Mouse (Mus musculus) urinary bladder, adult 2 months (tissue): ENCODE data around the gene Tubg2. TPM values are rescaled to one million over a fixed set of nuclear protein-coding genes. Genes with fewer than 3 reads are reported as not detected.

ENCODE experiments used
- DNase-seq: peaks from one replicate; pipeline ENCODE4 v3.0.0; 2022; ENCODE audit warnings: low spot score
- polyA plus RNA-seq: library from polyadenylated mRNA; depleted of rRNA; stranded (reverse); fragments of >200 nt; gene quantifications from 2 replicates; pipeline ENCODE4 v1.2.3, GENCODE M21; 2012

Gene Tubg2
- polyA plus RNA-seq, 1 experiment: 3.3 TPM

DNA sequence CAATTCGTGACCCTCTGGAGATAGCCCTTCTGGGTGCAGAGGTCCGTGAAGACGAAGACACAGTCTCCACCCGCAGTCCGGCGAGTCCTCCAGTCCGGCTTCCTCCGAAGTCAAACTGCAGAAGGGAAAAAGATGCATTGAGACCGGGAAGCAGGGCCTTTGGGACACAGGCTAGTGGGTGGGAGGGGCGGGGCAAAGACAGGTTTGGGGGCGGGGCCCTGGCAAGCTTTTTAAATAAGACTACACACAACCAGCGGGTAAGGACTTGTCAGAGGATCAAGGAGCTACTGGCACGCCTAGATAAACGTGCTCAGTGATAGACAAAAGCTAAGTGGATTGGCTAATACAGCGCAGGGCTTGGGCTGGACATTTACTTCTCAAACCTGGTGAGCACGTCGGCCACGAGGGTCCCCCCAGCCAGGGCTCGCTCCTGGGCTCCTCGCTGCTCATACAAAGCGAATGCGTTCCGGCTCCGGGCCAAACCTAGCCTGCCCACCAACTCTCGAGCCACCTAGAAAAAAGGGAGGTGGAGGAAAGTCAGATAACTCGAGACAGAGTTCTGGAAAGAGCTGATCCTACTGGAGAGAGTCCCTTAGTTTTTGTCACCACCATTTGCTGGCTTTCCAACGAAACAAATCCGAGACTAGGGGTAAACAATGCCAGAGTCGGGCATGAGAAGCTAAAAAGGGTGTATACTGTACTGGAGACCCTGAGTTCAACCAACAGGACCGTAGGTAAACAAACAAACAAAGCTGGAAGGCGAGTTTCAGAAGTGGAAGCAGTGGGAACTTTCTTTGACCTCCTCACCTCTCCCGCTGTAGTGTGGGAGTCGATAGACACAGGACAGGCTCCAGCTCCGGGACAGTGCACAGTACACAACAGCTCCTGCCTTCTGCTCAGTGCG, 9.2 kb downstream of the Tubg2 start:
- DNase-seq: no peak

- DNase-seq: peak; percentile 25
Observed at GRCm38 (mm10) chr11:101166357-101166756, 10.7 kb downstream of the Tubg2 start.

- DNase-seq: no peak
Observed at GRCm38 (mm10) chr11:101167211-101167962, 11.7 kb downstream of the Tubg2 start.

DNA sequence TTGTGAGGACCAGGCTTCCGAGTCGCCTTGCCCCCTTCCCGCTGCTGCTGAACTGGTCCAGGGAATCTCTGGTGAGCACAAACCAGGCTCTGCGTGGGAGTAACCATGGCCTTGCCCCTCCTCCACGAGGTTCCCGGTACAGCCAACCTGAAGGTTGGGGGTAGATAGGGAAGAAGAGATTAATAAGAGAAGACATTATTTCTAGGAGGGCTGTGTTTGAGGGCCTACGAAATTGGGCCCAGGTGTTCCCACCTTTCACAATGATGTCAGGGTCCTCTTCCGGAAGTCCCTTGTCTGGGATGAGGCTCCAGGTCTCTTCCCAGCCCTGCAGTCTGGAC, 12.2 kb downstream of the Tubg2 start:
- DNase-seq: no peak

GRCm38 (mm10) chr11:101168301-101168980, 12.7 kb downstream of the Tubg2 start:
- DNase-seq: no peak

DNA sequence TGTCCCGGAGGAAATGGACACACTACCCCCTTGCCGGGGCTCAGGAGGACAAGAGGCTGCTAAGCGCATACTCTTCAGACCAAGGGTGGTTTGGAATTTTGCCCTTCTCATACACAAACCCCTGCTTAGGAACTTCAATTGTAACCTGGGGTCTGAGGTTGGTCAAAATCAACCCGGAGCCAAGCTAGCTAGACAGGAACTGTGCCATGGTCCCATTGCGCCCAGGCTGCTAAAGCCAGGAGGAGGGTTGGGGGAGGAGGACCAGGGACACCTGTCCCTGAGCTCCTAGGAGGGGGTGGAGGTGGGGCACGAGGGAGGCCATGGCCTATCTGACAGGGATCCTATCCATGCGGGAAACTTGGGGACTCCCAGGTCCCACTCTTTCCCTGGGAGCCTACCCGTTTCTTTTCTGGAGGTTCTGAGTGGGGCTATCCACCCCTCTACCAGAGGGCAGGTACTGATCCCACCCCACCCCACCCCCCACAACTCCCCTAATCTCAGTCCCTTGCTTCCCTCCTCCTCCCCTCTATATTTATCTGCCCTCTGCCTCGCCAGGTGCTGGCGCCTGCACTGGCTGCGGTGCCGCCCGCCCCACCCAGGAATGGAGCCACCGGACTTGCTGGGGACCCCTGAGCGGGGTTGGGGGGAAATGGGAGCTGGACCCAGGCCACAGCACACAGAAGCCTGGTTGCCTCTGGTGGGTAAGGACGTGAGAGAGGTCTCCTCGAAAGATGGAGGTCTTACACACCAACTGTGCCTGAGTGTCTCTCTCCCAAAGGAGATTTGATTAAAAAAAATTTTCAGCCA, 13.8 kb downstream of the Tubg2 start:
- DNase-seq: peak; percentile 42

DNA sequence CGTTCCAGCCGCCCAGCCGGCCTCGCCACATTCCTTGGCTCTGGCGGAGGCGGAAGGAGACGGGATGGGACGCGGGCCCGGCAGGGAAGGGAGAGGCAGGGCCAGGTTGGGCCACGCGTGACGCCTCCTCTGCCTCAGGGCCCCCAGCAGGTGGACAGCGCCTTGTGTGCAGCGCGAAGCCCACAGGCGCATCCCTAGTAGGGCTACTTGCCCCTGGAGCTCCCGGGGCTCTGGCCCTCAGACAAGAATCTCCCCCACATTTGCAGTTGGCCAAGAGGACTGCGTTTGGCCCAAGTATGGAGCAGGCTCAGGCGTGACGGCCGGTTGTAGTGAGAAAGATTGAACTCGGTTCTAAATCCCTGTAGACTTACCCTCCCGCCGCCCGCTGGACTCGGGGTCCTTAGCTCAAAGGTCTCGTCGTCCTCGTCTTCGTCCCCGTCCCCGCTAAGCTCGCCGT, 14.7 kb downstream of the Tubg2 start, which contains the start of gene Cntnap1:
Cntnap1 (plus strand) TSS at position 170 of the 457 bp plus-strand sequence.
- peak; percentile 77 for DNase-seq

- DNase-seq: peak; percentile 86
Observed at GRCm38 (mm10) chr11:101170811-101171610, 15.3 kb downstream of the Tubg2 start, which contains the start of gene Plekhh3. Gene Plekhh3 (minus strand): TSS chr11:101171351.

DNA sequence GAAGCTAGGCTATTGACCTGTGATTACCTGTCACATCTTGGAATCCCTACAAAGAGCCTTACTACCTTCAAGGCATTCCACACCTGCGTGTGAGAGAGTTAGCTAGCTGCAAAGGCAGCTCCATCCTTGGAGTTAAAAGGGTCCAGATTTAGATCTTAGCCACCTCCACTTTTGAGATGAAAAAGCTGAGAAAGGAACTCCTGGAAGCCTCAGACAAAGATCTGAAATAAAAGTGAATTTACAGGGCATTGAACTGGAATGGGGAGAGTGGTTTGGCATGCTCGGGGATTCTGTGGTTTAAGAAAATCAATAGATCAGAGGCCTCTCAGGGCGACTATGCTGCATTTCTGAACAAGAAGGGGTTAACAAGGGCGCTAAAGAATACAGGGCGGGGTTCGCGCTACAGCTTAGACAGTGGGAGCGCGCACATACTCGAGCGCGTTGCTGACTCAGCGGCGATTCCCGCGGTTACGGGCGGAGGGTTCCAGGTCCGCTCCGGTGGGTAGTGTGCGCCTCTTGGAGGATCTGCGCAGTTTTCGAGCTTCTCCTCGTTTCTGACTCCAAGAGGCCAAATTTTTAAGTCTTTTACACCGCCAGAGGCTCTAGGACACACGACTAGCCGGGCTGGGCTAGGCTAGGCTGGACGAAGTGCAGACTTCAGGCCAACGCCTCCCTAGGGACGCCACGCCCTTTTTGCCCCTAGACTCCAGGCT, 16.2 kb downstream of the Tubg2 start:
- DNase-seq: peak; percentile 59

GRCm38 (mm10) chr11:101172434-101172815, 16.7 kb downstream of the Tubg2 start:
- DNase-seq: no peak

GRCm38 (mm10) chr11:101173112-101173511, 17.4 kb downstream of the Tubg2 start:
- peak; percentile 47 for DNase-seq

DNA sequence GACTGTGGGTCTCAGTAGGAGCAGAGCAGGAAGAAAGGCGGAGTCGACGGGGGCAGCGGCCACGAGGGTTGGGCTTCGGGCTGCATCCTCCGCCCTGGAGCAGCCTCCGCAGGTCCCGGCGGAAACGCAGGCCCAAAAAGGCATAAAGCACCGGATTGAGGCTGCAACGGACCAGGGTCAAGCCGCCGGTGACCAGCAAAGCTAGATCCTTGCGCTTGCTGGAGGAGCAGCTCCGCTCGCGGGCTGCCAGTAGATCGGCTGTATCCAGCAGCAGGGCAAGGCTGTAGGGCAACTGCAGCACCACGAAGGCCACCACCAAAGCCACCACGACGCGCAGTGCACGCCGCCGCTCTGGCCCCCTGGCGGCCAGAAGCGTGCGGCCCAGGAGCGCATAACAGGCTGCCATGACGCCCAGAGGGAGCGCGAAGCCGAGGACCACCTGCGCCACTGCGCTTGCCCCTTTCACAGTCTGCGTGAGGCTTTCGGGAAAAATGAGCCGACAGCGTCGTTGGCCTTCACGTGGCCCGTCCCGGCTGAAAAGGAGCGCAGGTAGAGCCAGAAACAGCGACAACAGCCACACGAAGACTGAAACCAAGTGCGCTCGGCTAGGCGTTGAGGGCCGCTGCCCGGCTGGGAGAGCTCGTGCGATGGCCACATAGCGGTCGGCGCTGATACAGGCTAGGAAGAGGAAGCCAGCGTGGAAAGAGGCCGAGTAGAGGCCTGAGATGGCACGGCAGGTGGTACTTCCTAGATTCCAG, 18.1 kb downstream of the Tubg2 start:
- peak; percentile 75 for DNase-seq

DNA sequence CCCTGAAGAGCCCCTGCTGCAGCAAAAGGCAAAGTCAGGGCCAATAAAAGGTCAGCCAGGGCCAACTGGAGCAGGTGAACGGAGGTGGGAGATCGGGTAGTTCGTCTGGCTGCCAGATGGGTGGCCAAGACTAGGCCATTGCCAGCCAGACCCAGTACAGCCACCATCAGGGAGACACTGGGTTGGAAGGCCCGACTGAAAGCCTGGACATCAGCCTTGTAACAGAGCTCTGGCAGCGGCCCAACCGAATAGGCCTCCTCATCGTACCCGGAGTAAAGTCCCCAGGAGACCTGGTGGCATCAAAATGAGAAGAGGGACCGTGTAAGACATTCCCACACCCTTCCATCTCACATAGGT, 18.7 kb downstream of the Tubg2 start:
- no peak for DNase-seq

DNA sequence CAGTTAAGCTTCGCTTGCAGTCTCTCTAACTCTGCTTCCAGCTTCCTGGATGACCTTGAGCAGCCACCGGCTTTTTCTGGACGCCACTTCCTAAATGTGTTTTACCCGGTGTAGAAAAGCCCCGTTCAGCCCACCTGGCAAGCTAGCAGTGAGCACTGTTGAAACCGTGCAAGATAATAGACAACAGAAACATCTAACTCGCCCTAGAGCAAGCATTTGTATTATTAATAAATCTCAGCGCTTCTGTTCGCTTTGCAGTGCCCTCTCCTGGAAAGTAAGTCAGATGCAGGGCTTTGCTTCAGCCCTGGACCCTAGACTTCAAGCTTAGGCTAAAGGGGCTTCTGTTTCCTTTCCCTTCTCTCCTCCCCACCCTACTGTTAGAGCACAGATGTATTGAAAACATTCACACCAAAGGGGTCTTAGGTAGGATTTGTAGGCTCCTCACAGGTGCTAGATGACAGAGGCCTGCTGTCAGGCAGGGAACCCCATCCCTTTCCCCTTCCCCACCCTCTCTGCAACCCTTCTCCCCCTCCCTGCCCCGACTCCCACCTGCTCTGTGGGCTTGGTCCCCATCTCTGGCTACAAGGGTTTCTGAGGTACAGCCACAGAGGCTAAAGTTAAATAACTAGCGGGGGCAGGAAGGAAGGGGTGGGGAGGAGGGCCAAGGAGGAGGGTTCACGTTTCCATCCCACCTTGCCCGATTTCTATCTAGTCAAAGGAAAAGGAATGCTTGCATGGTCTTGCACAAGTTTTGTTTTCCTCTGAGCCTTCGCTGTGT, 19.3 kb downstream of the Tubg2 start, which contains the start of gene Ccr10:
Ccr10 (minus strand) TSS at position 593 of the 778 bp plus-strand sequence.
- DNase-seq: no peak

DNA sequence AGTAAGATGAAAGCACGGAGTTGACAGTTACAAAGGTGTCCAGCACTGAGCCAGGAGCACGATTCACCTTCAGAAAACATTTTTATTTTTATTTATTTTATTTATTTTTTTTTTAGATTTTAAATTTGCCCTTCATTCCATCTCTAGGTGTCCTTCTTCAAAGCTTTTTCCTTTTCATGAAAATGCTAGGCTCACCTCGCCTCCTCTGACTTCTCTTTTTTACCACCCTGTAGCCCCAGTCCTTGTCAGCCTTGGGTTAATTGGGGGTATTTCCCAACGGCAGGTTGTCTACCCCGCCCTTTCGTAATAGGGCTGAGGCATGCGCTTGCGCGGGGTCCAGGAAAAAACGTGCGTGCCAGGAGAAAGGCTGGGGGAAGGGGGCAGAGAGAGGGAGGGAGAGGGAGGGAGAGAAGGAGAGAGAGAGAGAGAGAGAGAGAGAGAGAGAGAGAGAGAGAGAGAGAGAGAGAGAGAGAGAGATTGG, 20.0 kb downstream of the Tubg2 start:
- no peak for DNase-seq

GRCm38 (mm10) chr11:101176117-101176691, 20.5 kb downstream of the Tubg2 start:
- peak; percentile 28 for DNase-seq

- DNase-seq: peak; percentile 31
Observed at GRCm38 (mm10) chr11:101176933-101177773, 21.4 kb downstream of the Tubg2 start.
